Mouse (Mus musculus) embryo, embryonic 10 days (tissue): Measurements from ENCODE around the gene Socs4.
A peak's percentile ranks its signal among the peaks of the same experiment; 100 is the strongest.
"Not testable (repeated sequence)": the region's sequence is repeated elsewhere in the genome, so short reads cannot be mapped to it uniquely, and the experiment has no call there.

Experiments used
- DNase-seq: peaks from one replicate; pipeline ENCODE4 v3.0.0-alpha.2; 2015; ENCODE audit warnings: low spot score

Socs4 gene

GRCm38 (mm10) chr14:47287021-47287420, 10.3 kb downstream of the Socs4 start:
- no peak for DNase-seq

GRCm38 (mm10) chr14:47291772-47292171, 15.0 kb downstream of the Socs4 start:
- no peak for DNase-seq

GRCm38 (mm10) chr14:47294136-47294535, 17.4 kb downstream of the Socs4 start:
- DNase-seq: no peak

- DNase-seq: no peak
These were observed 19.5 kb downstream of the Socs4 start for GRCm38 (mm10) chr14:47296232-47296631.

- DNase-seq: peak; percentile 91
These were observed 21.2 kb downstream of the Socs4 start, which contains the start of gene Mapk1ip1l for GRCm38 (mm10) chr14:47297785-47298407. Mapk1ip1l (plus strand) TSS chr14:47298266.

GRCm38 (mm10) chr14:47298408-47298792, 21.7 kb downstream of the Socs4 start:
- DNase-seq: peak; percentile 80

- peak; percentile 67 for DNase-seq
These were observed 22.1 kb downstream of the Socs4 start for GRCm38 (mm10) chr14:47298819-47299261.

GRCm38 (mm10) chr14:47302885-47303680, 26.4 kb downstream of the Socs4 start:
- DNase-seq: no peak

- no peak for DNase-seq
These were observed 28.2 kb downstream of the Socs4 start for GRCm38 (mm10) chr14:47304814-47305405.

- DNase-seq: no peak
These were observed 29.2 kb downstream of the Socs4 start for GRCm38 (mm10) chr14:47305933-47306332.

GRCm38 (mm10) chr14:47307669-47308068, 30.9 kb downstream of the Socs4 start:
- DNase-seq: no peak

GRCm38 (mm10) chr14:47309061-47309460, 32.3 kb downstream of the Socs4 start:
- no peak for DNase-seq

GRCm38 (mm10) chr14:47310342-47311181, 33.8 kb downstream of the Socs4 start:
- no peak for DNase-seq

- DNase-seq: no peak
These were observed 42.6 kb downstream of the Socs4 start for GRCm38 (mm10) chr14:47319362-47319761.

- not testable (repeated sequence) for DNase-seq
These were observed 44.9 kb downstream of the Socs4 start for GRCm38 (mm10) chr14:47321581-47321980.

- DNase-seq: no peak
These were observed 49.4 kb downstream of the Socs4 start for GRCm38 (mm10) chr14:47325965-47326761.

GRCm38 (mm10) chr14:47327347-47327746, 50.6 kb downstream of the Socs4 start:
- no peak for DNase-seq

- no peak for DNase-seq
These were observed 55.2 kb downstream of the Socs4 start for GRCm38 (mm10) chr14:47331920-47332319.

- DNase-seq: peak; percentile 74
These were observed 58.1 kb downstream of the Socs4 start for GRCm38 (mm10) chr14:47334819-47335218.

- DNase-seq: no peak
These were observed 58.6 kb downstream of the Socs4 start for GRCm38 (mm10) chr14:47335300-47335699.

GRCm38 (mm10) chr14:47340231-47340925, 63.6 kb downstream of the Socs4 start:
- no peak for DNase-seq
